Mouse (Mus musculus): ENCODE measurements around the gene Zfp978.
"Not testable (repeated sequence)": the region's sequence is repeated elsewhere in the genome, so short reads cannot be mapped to it uniquely, and the experiment has no call there.

The Zfp978 gene

GRCm38 (mm10) chr4:147417157-147417778 is 56.2 kb downstream of the Zfp978 start:
- DNase-seq: no peak

GRCm38 (mm10) chr4:147417921-147418320 is 56.8 kb downstream of the Zfp978 start:
- no peak for DNase-seq

DNA sequence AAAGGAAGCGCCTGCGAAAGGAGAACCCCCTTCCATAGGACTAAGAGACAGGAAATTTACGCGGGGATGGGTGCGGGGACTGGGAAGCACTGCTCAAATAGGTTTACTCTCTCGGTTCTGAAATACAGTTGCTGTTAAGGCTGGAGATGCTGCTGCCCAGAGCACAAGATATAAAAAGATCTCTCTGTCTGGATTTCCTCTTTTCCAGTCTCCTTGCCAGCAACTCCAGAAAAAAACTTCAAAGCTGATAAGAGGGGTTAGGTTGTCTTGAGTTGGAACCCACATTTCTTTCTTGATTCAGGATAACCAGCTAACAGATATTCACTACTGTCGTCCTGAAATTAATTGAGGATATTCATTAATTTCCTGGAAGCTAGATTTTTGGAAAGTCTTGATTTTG is 57.2 kb downstream of the Zfp978 start:
- not testable (repeated sequence) for DNase-seq

DNA sequence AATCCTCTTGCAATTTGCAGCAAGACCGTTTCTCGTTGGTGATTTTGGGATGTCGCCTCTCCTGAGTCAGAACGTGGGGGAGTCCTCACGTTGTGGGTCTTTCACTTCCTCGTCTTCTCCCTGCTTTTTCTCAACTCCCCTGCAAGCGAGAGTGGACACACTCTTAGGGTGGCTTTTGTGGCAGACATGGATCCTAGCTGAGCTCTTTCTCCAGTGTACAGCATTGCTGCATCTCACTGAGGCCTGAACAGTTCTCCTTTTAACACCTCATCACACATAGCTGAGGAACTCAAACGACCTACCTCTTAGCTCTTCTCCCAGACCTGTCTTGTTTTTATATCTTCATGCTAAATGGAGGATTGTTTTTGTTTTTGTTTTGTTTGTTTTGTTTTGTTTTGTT is 58.1 kb downstream of the Zfp978 start:
- DNase-seq: not testable (repeated sequence)

DNA sequence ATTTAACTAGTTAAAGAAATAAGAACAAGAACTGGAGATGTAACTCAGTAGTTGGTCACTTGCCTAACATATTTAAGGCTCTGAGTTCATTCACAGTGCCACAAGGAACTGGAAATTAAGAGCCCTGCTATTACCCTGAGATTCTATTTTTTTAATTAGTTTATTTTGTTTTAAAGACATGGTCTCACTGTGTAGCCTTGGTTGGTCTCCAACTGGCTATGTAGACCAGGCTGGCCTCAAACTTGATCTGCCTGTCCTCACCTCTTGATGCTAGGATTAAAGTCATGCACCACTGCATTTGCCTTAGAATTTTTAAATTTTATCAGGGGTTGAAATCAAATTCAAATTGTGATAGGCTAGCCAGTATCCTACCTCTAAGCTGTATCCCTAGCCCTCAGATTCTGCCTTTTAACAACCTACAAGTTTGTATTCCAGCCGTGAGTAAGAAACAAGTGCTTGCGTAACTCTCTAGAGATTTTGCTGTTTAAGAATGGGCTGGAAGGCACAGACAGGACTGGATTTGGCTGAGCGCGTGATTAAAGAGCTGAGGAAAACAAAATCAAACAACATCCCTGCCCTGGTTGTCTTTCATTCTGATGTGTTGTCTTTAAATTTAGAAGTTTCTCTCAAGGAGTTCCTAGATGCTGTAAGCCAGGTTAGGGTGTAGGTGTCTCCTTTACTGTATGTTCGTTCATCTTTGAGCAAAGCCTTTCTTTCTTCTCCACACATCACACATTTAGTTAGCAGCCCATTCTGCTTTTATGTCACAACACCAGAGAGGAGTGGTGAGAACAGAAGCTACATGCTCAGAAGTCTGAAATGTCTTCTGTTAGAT is 58.9 kb downstream of the Zfp978 start:
- DNase-seq: not testable (repeated sequence)

GRCm38 (mm10) chr4:147420794-147421193 is 59.7 kb downstream of the Zfp978 start:
- no peak for DNase-seq

GRCm38 (mm10) chr4:147421316-147421715 is 60.2 kb downstream of the Zfp978 start:
- DNase-seq: not testable (repeated sequence)

- no peak for DNase-seq
Observed at GRCm38 (mm10) chr4:147423140-147423539, 62.0 kb downstream of the Zfp978 start.

DNA sequence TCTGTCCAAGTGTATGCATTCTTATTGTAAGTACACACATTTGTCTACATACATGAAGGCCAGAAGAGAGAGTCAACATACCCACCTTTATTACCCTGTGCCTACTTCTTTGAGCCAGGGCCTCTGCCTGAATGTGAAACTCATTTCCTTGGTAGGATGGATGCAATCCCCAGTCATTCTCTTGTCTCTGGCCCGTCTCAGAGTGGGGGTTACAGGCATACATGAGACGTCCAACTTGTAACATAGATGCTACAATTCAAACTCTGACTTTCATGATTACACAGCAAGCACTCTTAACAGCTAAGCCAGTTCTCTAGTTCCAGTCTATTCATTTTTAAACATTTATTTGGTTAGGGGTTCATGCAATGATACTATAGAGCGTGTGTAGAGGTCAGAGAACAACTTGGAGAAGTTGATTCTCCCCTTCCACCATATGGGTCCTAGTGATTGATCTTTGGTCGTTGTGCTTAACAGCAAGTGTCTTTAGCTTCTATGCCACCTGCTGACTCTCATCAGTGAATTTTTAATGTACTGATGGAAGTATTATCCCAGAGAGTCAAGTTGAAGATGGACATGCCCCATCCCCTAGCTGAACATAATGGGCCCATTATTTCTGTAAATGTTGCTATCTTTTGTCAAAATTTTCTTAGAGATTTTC is 62.7 kb downstream of the Zfp978 start:
- DNase-seq: no peak

DNA sequence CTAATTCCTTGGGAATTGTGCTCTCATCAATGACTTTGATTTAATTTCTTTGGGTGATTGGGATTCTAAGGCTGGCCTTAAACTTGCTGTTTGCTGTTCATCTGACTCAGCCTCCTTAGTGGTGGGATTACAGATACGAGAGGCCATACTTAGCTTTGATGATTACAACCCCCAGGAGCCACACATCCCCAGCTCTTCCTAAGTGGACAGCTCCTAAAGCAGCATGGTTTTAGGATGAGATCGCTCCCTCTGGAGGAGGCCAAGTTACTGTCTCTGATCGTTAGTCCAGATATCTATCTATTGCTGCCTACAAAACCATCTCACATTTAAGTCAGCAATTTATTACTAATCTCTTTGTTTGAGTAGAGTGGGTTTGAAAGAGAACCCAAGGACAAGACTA is 63.3 kb downstream of the Zfp978 start:
- DNase-seq: not testable (repeated sequence)

DNA sequence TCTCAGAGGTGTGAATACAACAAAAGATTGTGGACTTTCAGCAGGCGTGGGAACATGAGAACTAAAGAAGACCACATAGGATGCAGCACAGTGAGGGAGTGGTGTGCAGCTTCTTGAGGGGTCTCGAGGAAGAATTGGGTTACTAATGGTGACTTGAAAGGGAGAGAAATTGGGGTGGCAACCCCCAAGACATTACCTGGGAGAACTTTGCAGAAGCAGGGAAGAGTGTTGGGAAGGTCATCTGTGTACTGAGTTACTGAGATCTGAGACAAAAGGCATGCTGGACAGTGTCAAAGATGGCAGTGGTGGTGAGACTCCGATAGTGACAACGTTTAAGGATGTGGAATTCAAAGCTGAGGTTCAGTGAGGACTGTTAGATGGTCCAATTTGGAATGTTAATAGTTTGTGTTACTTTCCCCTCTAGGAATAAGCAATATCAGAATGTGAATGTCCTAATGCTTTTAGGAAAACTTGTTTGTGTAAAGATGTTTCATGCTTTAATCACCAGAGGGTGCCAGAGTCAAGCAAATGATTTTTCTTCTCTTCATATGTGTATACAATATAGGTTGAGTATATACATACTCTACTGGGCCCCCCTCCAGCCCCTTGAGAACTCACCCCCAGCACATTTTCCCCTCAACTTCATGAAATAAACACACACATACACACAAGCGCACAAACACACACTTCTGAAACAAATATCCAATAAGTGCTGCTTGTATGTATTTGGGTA is 64.7 kb downstream of the Zfp978 start:
- DNase-seq: not testable (repeated sequence)

GRCm38 (mm10) chr4:147430651-147431050 is 69.5 kb downstream of the Zfp978 start:
- DNase-seq: no peak

DNA sequence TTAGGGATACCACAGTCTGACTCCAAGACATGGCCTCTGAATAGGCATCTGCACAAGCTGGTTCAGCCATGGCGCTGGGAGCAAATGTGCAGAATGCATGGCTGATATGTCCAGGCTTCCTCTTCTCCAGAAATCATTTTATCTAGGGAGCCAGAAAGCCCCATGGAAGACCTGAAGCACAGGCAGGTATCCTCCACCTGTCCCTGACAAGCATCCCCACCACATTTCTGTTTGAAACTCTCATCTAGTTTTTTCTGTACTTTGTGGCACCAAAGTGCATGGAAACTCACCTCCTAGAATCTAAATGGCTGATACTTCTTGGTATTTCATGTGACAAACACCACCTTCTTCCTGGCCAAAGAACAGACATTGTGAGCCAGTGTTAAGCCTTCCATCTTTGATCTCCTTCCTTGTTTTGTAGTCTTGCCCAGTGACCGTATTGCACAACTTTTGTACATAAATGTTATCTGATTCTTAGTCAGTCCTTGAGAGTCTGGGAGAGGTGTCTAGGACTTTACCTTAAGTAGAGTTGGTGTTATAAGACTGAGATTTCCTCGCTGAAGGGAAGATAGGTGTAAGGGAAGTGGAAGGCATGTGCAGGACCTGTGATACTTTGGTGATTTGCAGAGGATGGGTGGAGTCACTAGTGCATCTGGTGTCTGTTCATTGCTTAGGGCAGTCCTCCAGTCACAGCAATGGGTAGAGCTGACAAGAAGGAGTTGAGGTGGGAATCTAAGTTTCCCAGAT is 70.8 kb downstream of the Zfp978 start:
- not testable (repeated sequence) for DNase-seq

GRCm38 (mm10) chr4:147432443-147432790 is 71.3 kb downstream of the Zfp978 start:
- DNase-seq: no peak

DNA sequence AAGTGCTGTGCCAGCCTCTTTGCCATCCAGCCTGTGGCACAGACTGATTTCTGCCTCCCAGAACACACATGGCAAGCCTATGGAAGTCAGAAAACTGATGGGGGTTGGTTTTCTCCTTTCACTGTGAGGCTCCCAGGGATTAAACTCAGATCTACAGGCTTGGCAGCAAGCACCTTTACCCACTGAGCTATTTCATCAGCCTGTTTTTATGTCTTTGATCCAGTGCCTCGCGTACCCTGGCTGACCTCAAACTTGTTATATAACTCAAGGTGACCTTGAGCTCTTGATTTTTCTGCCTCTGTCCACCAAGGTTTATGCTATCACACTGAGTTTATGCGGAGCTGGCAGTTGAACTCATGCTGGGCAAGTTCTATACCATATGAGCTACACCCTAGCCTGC is 71.9 kb downstream of the Zfp978 start:
- no peak for DNase-seq

GRCm38 (mm10) chr4:147433874-147434273 is 72.8 kb downstream of the Zfp978 start:
- DNase-seq: no peak

Measured in lung, postnatal 4 days (tissue).